Mouse (Mus musculus): ENCODE results near the gene Maml1.

Maml1 gene

DNA sequence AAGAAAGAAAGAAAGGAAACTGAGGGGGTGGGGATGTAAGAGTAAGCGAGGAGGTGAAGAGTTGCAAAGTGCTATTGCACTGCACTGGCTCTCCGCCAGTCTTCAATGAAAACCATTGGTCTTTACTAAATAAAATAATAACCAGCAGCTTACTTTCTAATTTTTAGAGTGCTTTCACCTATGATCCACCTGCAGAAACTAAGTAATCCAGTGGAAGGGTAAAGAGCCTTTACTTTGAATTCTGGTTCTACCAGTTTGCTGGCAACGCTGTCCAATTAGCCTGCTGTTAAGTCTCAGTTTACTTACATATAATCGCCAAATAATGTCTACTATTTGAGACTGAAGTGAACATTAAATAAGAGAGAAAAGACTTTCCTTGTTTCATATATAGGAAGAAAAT, 13.1 kb downstream of the Maml1 start:
- WGBS = 79% methylated on average over 4 of the region's 4 CpGs

GRCm38 (mm10) chr11:50277706-50278105, 14.4 kb downstream of the Maml1 start:
- WGBS = 84% methylated on average over 6 of the region's 6 CpGs

DNA sequence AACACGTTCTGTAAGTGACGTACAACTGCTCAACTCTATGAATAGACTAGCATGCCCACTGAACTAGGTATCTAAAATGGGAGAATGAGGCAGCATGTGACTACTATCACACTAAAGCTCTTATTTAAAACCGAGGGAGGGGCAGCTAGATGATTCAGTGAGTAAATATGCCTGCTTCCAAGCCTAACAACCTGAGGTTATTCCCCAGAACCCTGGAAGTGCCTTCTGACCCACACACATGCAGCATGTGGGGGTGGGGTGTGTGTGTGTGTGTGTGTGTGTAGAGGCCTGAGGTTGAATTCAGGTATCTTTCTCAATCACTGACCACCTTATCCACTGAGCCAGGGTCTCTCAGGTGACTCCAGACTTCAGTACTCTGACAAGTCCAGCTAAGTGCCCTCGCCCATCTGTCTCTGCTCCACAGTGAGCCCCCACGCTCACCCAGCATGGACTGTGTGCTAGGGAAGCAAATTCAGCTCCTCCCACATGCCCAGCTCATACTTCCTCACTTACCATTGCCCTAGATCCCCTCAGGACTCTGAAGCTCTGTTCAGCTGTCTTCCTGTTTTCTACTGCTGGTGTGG, 16.5 kb downstream of the Maml1 start:
- WGBS = 48% methylated on average over 5 of the region's 5 CpGs

DNA sequence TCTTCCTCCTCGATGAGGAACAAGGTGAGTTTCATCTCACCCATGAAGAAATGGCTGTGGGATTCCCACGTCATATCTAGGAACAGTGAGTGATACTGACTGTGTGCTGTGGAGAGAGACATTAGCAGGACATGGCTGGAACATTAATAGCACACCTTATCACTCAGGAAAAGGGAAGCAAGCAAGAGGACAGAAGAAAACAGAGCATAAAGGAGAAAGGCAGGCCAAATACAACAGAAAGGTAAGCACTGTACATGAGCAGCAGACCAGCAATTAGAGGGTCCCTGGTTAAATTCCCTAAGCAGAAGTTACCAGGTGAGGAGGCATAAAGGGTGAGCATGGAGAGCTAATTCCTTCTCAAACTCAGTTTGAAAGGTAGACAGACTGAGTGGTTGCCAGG, 17.0 kb downstream of the Maml1 start:
- WGBS = 74% methylated on average over 2 of the region's 2 CpGs

- WGBS = 57% methylated on average over 2 of the region's 2 CpGs
Measured at GRCm38 (mm10) chr11:50272819-50273218, 19.3 kb downstream of the Maml1 start.

DNA sequence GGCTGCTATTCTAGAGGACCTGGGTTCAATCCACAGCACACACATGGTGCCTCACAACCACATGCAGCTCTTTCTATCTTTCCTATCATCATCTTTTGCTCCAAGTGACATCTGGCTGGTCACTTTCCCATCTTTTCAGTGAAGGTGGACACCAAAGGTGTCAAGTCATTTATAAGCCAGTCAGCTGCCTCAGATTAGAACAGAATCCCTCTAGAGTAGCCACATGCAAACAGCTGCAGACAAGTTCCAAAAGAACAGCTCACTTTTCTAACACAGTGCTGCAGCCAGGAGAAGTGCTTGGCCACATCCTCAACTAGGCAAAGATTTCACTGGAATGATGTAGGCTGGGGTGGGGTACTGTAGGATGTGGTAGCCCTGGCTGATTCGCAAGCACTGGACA, 22.2 kb downstream of the Maml1 start:
- WGBS = 93% methylated on average over 1 of the region's 1 CpGs

- WGBS = 73% methylated on average over 2 of the region's 2 CpGs
Measured at GRCm38 (mm10) chr11:50269163-50269562, 22.9 kb downstream of the Maml1 start.

- WGBS = 99% methylated on average over 3 of the region's 3 CpGs
Measured at GRCm38 (mm10) chr11:50266997-50267396, 25.1 kb downstream of the Maml1 start.

- 55% methylated on average over 8 of the region's 8 CpGs for WGBS
Measured at GRCm38 (mm10) chr11:50265931-50266330, 26.2 kb downstream of the Maml1 start.

DNA sequence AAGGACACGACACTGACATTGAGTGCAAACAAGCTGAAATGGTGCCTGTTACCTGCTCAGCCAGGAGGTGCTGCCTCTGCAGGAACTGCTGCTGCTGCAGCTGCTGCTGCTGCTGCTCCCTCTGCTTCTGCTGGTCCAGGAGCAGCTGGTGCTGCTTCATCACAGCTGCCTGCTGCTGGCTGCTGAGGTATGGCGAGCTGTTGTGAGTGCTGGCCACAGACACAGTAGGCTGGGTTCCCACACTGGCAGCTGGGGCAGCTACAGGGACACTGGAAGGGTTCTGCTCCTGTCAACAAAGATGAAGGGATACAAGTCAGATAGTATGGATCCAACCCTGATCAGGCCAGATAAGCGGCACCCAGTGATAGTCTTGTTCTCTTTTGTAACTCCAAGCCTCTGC, 28.9 kb downstream of the Maml1 start:
- WGBS = 89% methylated on average over 3 of the region's 3 CpGs

GRCm38 (mm10) chr11:50262020-50262419, 30.1 kb downstream of the Maml1 start:
- 69% methylated on average over 4 of the region's 4 CpGs for WGBS

GRCm38 (mm10) chr11:50258310-50258709, 33.8 kb downstream of the Maml1 start:
- WGBS = 53% methylated on average over 7 of the region's 7 CpGs

DNA sequence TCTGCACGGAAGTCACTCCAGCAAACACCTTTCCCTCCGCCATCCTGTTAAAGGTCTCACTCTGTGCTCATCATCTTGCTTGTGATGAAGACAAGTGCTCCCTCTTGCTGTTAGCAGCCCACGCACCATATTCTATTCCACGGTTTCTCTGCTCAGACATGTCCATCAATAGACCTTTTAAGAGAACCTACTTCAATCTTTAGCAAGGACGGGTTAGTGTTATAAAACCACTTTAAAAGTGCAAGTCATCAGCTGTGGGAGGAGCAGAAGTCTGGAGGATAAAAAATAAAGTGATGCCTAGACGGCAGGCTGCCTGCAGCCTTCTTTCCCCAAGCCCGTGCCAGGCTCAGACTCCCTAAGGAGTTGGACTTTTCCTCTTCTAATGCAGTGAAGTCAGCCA, 35.5 kb downstream of the Maml1 start:
- WGBS = 42% methylated on average over 7 of the region's 7 CpGs

DNA sequence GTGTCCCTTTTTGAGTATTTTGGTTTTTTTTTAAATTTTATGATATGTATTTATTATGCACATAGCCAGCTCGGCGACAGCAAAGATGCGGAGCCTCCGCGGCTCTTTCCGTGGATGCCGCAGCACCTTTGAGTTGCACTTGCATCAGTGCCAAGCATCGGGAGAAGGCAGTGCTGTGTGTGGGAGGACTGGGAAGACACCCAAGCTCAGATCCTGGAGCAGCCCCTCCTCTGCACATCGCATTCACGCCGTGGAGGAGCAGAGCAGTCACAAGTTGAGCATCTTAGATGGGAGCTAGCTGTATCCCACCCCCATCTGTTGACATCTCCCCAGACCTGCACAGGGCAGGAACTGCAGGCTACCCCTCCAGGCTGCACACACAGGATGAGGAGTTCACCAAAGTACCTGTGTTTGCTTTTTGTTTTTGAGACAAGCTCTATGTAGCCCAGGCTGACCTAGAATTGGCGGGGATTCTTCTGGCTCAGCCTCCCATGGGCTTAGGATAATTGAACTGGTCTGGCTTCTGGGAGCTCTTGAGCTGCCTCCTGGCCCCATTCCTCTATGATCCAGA, 38.0 kb downstream of the Maml1 start:
- WGBS = 34% methylated on average over 12 of the region's 12 CpGs

GRCm38 (mm10) chr11:50253393-50253792, 38.7 kb downstream of the Maml1 start:
- WGBS = 36% methylated on average over 1 of the region's 1 CpGs

DNA sequence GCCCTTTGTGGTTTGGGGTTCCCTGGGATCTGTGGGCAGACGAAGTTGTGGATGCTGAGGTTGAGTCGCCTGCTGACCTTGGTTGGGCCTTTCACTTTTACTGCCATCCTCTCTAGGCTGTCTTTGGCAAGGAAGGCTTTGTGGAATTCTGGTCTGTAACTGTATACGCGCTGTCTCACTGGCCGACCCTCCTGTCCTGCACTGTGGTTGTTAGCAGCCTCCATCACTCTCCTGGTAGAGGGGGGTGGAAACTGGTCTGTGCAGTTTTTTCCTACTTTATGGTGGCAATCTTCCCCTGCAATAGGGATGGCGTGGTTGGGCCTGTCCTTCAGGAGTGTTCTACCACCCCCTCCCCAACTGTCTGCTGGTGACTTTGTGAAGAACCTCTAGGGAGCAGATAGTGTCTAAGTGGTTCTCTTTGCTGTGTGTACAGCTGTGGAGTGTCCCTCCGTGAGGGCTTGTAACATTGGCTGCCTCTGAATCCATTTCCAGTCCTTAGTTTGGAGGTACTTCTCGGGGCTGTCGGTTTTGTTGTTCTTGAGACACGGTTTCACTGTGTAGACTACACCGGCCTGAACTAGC, 39.3 kb downstream of the Maml1 start:
- 84% methylated on average over 11 of the region's 11 CpGs for WGBS

DNA sequence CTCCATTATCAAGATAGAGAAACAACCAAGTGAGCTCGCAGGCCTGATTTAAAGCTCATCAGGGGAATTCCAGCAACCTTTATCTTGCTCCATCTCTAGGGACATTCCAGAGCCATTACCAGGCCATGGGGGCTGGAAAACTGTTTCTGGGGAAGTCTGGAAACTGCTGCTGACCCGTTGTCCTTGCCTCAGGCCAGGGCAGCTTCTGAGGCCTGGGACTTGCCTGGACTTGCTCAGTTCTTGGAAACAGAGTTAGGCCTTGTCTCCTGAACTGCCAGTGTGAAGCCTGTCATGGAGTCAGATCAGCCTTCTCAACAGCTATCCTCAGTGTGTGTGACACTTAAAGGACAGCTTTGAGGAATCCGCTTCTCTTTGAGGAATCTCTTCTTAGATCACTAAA, 39.9 kb downstream of the Maml1 start:
- 77% methylated on average over 3 of the region's 3 CpGs for WGBS

DNA sequence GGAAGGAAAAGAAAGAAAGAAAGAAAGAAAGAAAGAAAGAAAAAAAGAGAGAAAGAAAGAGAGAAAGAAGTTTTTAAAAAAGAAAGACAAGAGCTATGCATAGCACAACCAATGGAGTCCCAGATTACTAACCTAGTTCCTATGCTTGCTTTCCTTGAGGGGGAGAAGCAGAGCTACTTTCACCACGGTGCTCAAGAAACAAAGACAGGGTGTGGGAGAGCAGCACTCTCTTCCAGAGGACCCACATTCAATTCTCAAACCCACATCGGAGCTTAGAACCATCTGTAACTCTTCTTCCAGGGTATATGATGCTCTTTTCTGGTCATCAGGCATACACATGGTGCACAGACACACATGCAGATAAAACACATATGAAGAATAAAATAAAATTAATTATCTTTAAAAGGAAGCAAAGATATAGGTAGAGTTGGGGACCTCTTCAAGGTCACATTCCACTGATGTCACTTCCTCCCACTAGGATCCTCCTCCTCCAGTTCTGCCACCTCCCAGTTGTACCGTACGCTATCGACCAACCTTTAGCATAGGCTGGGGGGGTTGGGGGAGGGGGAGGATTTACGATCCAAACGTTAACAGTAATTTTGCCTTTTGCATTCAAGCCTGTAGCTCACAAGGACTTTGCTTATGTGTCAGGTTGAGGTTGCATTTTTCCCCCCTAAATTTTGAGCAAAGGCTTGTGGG, 43.5 kb downstream of the Maml1 start:
- WGBS = 61% methylated on average over 7 of the region's 7 CpGs

DNA sequence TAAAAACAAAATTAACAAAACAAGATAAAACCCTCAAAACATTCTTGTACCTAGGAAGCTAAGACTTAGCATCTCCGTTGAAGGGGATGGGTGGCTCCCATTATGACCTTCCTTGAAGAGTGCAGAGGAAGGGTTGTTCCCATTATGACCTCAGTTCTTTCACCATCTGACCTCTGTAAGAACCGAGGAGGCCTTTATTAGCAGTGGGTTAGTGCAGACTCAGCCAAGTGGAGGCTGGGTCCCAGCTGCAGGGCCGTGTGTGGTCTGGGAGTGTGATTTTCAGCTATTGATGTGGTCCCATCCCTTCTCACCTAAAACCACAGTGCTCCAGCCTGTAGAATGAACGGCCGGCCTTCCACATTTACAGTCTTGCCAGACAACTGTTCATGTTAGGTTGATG, 46.8 kb downstream of the Maml1 start:
- 75% methylated on average over 5 of the region's 5 CpGs for WGBS

DNA sequence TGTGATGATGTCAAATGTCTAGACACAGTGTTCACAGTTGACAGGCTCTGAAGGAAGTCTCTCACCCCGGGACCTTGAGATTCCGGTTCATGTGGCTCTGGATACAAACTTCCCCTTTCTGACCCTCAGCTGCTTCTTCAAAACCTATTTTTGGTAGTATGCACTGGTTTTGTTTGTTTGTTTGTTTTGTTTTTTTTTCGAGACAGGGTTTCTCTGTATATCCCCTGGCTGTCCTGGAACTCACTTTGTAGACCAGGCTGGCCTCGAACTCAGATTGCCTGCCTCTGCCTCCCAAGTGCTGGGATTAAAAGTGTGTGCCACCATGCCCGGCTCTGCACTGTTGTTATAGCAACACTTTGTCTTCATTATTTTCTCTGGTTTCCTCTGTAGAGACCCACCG, 48.2 kb downstream of the Maml1 start:
- WGBS = 70% methylated on average over 6 of the region's 6 CpGs

DNA sequence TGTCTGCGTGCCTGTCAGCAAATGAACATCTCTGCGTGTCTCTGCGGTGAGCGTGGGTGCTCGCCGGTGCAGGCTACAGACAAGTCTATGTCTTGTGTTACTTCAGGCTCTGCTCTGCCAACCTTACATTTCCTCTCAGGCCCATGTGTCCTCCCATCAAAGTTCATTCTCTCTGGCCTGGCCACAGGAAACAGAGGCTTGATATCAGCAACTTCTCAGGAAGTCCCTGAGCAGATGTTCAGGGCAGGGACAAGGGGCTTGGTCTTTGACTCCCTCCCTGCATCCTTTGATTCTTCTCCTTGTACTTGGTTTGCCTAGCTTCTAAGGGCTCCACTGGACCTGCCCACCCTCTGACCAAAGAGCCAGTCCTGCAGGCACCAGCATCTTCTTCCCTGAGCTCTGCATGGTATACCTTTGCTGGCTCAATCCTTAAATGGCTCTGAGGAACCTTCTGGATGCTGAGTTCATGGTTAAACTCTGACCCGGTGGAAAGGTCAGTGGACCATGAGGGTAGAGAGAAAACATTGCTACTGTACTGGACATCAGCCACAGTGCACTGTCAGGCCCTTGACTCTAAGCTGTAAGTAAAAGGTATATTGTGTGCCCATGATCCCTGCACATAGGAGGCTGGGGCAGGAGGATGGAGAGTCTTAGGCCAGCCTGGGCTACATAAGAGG, 51.7 kb downstream of the Maml1 start:
- 90% methylated on average over 7 of the region's 7 CpGs for WGBS
